Mouse (Mus musculus) midbrain, embryonic 15.5 days (tissue): ENCODE data around the gene Mycl. TPM values are rescaled to one million over a fixed set of nuclear protein-coding genes. Genes with fewer than 3 reads are reported as not detected.
"Not testable (repeated sequence)": the region's sequence is repeated elsewhere in the genome, so short reads cannot be mapped to it uniquely, and the experiment has no call there.

Experiments
- ATAC-seq: fragments of 200-750 bp; cut with Nextera tagmentation; replicated peaks from 2 replicates; pipeline ENCODE4 v1.8.0; 2017; ENCODE audit warnings: moderate TSS enrichment
- H3K27ac ChIP-seq: fragments of 300-500 bp; sonication (generic); 2 replicates; pipeline ENCODE4 v1.5.1; 2015; ENCODE audit warnings: mild to moderate bottlenecking, inconsistent platforms
- H3K27me3 ChIP-seq: fragments of 300-500 bp; sonication (generic); replicated peaks from 2 replicates; pipeline ENCODE4 v1.6.1; 2015; ENCODE audit warnings: inconsistent platforms
- H3K36me3 ChIP-seq: fragments of 300-500 bp; sonication (generic); replicated peaks from 2 replicates; pipeline ENCODE4 v1.6.1; 2015; ENCODE audit warnings: inconsistent platforms
- H3K4me1 ChIP-seq: fragments of 300-500 bp; sonication (generic); 2 replicates; pipeline ENCODE4 v1.6.1; 2015; ENCODE audit warnings: inconsistent platforms
- H3K4me2 ChIP-seq: fragments of 300-500 bp; sonication (generic); 2 replicates; pipeline ENCODE4 v1.6.1; 2015; ENCODE audit warnings: inconsistent platforms, mild to moderate bottlenecking, moderate library complexity
- H3K4me3 ChIP-seq: fragments of 300-500 bp; sonication (generic); 2 replicates; pipeline ENCODE4 v1.5.1; 2015; ENCODE audit warnings: mild to moderate bottlenecking, inconsistent platforms
- H3K9ac ChIP-seq: fragments of 300-500 bp; sonication (generic); 2 replicates; pipeline ENCODE4 v1.6.1; 2015; ENCODE audit warnings: mild to moderate bottlenecking, inconsistent platforms
- H3K9me3 ChIP-seq: fragments of 300-500 bp; sonication (generic); 2 replicates; pipeline ENCODE4 v1.6.1; 2016; ENCODE audit warnings: inconsistent platforms
- WGBS: fragments of 180-500 bp; shearing (Covaris S2); methylation state at CpG from one replicate; pipeline ENCODE4 v1.1.7; 2015; ENCODE audit warnings: mixed read lengths; 5-methylcytosine and 5-hydroxymethylcytosine counted together
- polyA plus RNA-seq: library from polyadenylated mRNA; unstranded; fragments of >200 nt; fragmentation: Nextera tagmentation; extraction: Ambion mirVana; gene quantifications from 2 replicates; pipeline ENCODE4 v1.2.1, GENCODE M21; 2015

Gene Mycl
- polyA plus RNA-seq, 1 experiment from 2014 or later = 83.1 TPM

GRCm38 (mm10) chr4:123000617-123001342, 5.3 kb downstream of the Mycl start:
- Histone ChIP-seq H3K4me3 (peak overlapping the region; percentile 88; the same call in 1 of the 2 replicates), H3K4me1 (peaks cover 50% of the 10 kb centered on the region), H3K9ac (no peak overlapping the region), H3K27me3 (no peaks in the 10 kb centered on the region), H3K36me3 (peaks cover 8% of the 10 kb centered on the region), H3K9me3 (no peaks in the 10 kb centered on the region), H3K27ac (peak overlapping the region; percentile 96; the same call in 1 of the 2 replicates), H3K4me2 (peak overlapping the region; percentile 72)
- 21% methylated on average over 17 of the region's 17 CpGs for WGBS
- no peak for ATAC-seq

GRCm38 (mm10) chr4:123005054-123005966, 9.9 kb downstream of the Mycl start:
- H3K9me3 ChIP-seq = no peaks in the 10 kb centered on the region
- ATAC-seq = no peak
- 33% methylated on average over 15 of the region's 15 CpGs for WGBS

GRCm38 (mm10) chr4:123012501-123012900, 17.0 kb downstream of the Mycl start:
- 89% methylated on average over 4 of the region's 4 CpGs for WGBS
- H3K4me2 ChIP-seq = peak overlapping the region; percentile 47
- ATAC-seq, H3K27me3 ChIP-seq, H3K36me3 ChIP-seq, H3K9me3 ChIP-seq, H3K4me3 ChIP-seq: not testable (repeated sequence)
- H3K9ac ChIP-seq = 0 out of 2 replicates have a peak overlapping the region, but pooled peaks have one; percentile 17
- peak overlapping the region; percentile 98 for H3K27ac ChIP-seq
- H3K4me1 ChIP-seq = peaks cover 40% of the 10 kb centered on the region

More at GRCm38 (mm10) chr4:123005054-123005966, 9.9 kb downstream of the Mycl start:
- Histone ChIP-seq H3K36me3 (peaks cover 8% of the 10 kb centered on the region), H3K4me1 (peaks cover 24% of the 10 kb centered on the region), H3K27me3 (no peaks in the 10 kb centered on the region), H3K4me3 (no peak overlapping the region), H3K4me2 (no peak overlapping the region), H3K27ac (no peak overlapping the region), H3K9ac (no peak overlapping the region)

GRCm38 (mm10) chr4:123013346-123013945, 18.0 kb downstream of the Mycl start:
- peak; percentile 2; the same call in 1 of the 2 replicates for ATAC-seq
- peaks cover 50% of the 10 kb centered on the region for H3K4me1 ChIP-seq
- H3K27me3 ChIP-seq = no peaks in the 10 kb centered on the region
- H3K4me2 ChIP-seq = peak overlapping the region; percentile 47
- H3K36me3 ChIP-seq = no peaks in the 10 kb centered on the region
- peak overlapping the region; percentile 6; the same call in 1 of the 2 replicates for H3K4me3 ChIP-seq
- peak overlapping the region; percentile 98 for H3K27ac ChIP-seq
- no peaks in the 10 kb centered on the region for H3K9me3 ChIP-seq
- 5% methylated on average over 5 of the region's 5 CpGs for WGBS
- H3K9ac ChIP-seq = peak overlapping the region; percentile 17; the same call in 1 of the 2 replicates

- peaks cover 54% of the 10 kb centered on the region for H3K4me1 ChIP-seq
- WGBS = 4% methylated on average over 3 of the region's 3 CpGs
- H3K9me3 ChIP-seq = no peaks in the 10 kb centered on the region
- 0 out of 2 replicates have a peak overlapping the region, but pooled peaks have one; percentile 9 for H3K4me3 ChIP-seq
- no peaks in the 10 kb centered on the region for H3K27me3 ChIP-seq
- H3K9ac ChIP-seq = no peak overlapping the region
- H3K27ac ChIP-seq = peak overlapping the region; percentile 98
- H3K4me2 ChIP-seq = peak overlapping the region; percentile 47
- peak; percentile 85 for ATAC-seq
- no peaks in the 10 kb centered on the region for H3K36me3 ChIP-seq
Measured at GRCm38 (mm10) chr4:123013949-123014406, 18.5 kb downstream of the Mycl start.

GRCm38 (mm10) chr4:123014501-123015282, 19.2 kb downstream of the Mycl start:
- peak overlapping the region; percentile 98 for H3K27ac ChIP-seq
- 0 out of 2 replicates have a peak overlapping the region, but pooled peaks have one; percentile 9 for H3K4me3 ChIP-seq
- no peaks in the 10 kb centered on the region for H3K27me3 ChIP-seq
- WGBS = 15% methylated on average over 7 of the region's 7 CpGs
- no peaks in the 10 kb centered on the region for H3K36me3 ChIP-seq
- no peak overlapping the region; the same call in 1 of the 2 replicates for H3K9ac ChIP-seq
- peak overlapping the region; percentile 47 for H3K4me2 ChIP-seq
- H3K4me1 ChIP-seq = peaks cover 60% of the 10 kb centered on the region
- no peaks in the 10 kb centered on the region for H3K9me3 ChIP-seq
- ATAC-seq = peak; percentile 71

- H3K4me3 ChIP-seq = peak within 1 kb of the TSS; percentile 99
- peak; percentile 87 for ATAC-seq
- no peaks in the 10 kb centered on the region for H3K9me3 ChIP-seq
- no peaks in the 10 kb centered on the region for H3K27me3 ChIP-seq
- H3K27ac ChIP-seq = peak within 1 kb of the TSS; percentile 98
- peak within 1 kb of the TSS; percentile 86 for H3K4me2 ChIP-seq
- no peaks in the 10 kb centered on the region for H3K36me3 ChIP-seq
- peaks cover 66% of the 10 kb centered on the region for H3K4me1 ChIP-seq
- H3K9ac ChIP-seq = peak within 1 kb of the TSS; percentile 98
- under 1% methylated on average over 34 of the region's 34 CpGs for WGBS
Measured at GRCm38 (mm10) chr4:123016451-123016957, 21.1 kb downstream of the Mycl start, which contains the start of gene Trit1. TSS of gene Trit1 (plus strand) at chr4:123016597.

GRCm38 (mm10) chr4:123021591-123021990, 26.1 kb downstream of the Mycl start:
- Histone ChIP-seq H3K36me3 (no peaks in the 10 kb centered on the region), H3K4me3 (no peak overlapping the region), H3K4me1 (peaks cover 39% of the 10 kb centered on the region), H3K4me2 (no peak overlapping the region), H3K27ac (no peak overlapping the region), H3K9ac (no peak overlapping the region), H3K9me3 (no peaks in the 10 kb centered on the region), H3K27me3 (no peaks in the 10 kb centered on the region)
- ATAC-seq = no peak
- WGBS = 95% methylated on average over 3 of the region's 3 CpGs

- Histone ChIP-seq H3K27me3 (no peaks in the 10 kb centered on the region), H3K4me2 (no peak overlapping the region), H3K4me1 (peaks cover 31% of the 10 kb centered on the region), H3K27ac (no peak overlapping the region), H3K9ac (no peak overlapping the region), H3K4me3 (no peak overlapping the region), H3K36me3 (0 out of 2 replicates have a peak, but pooled peaks cover 4% of the 10 kb centered on the region), H3K9me3 (no peaks in the 10 kb centered on the region)
- 100% methylated on average over 1 of the region's 1 CpGs for WGBS
- ATAC-seq = no peak
Measured at GRCm38 (mm10) chr4:123022896-123023295, 27.4 kb downstream of the Mycl start.

GRCm38 (mm10) chr4:123025418-123025817, 30.0 kb downstream of the Mycl start:
- no peaks in the 10 kb centered on the region for H3K9me3 ChIP-seq
- peaks cover 4% of the 10 kb centered on the region; the same call in 1 of the 2 replicates for H3K36me3 ChIP-seq
- H3K4me2 ChIP-seq = no peak overlapping the region
- H3K4me1 ChIP-seq = peaks cover 15% of the 10 kb centered on the region
- no peak overlapping the region for H3K9ac ChIP-seq
- H3K27me3 ChIP-seq = no peaks in the 10 kb centered on the region
- no peak overlapping the region for H3K4me3 ChIP-seq
- ATAC-seq = no peak
- WGBS = 78% methylated on average over 2 of the region's 2 CpGs
- H3K27ac ChIP-seq = 0 out of 2 replicates have a peak overlapping the region, but pooled peaks have one; percentile 10

GRCm38 (mm10) chr4:123026161-123026560, 30.7 kb downstream of the Mycl start:
- no peaks in the 10 kb centered on the region for H3K27me3 ChIP-seq
- 93% methylated on average over 13 of the region's 13 CpGs for WGBS
- H3K4me3 ChIP-seq = no peak overlapping the region
- H3K9me3 ChIP-seq = no peaks in the 10 kb centered on the region
- H3K4me2 ChIP-seq = no peak overlapping the region
- peaks cover 10% of the 10 kb centered on the region for H3K4me1 ChIP-seq
- no peak overlapping the region for H3K9ac ChIP-seq
- peaks cover 4% of the 10 kb centered on the region; the same call in 1 of the 2 replicates for H3K36me3 ChIP-seq
- H3K27ac ChIP-seq = no peak overlapping the region
- no peak for ATAC-seq
